Mouse (Mus musculus) megakaryocyte, embryonic 14.5 days (primary cell): ENCODE data around the gene Hmgcs1.

Experiments used
- FLI1 ChIP-seq: IDR thresholded peaks from 2 replicates; pipeline ENCODE4 v1.6.1; 2012; ENCODE audit warnings: low read length, inconsistent platforms, mixed read lengths
- GATA1 ChIP-seq: IDR thresholded peaks from 3 replicates; pipeline ENCODE4 v1.6.1; 2012; ENCODE audit warnings: mixed read lengths, low read length, inconsistent platforms, borderline replicate concordance

GRCm38 (mm10) chr13:119723368-119723767 lies 33.2 kb downstream of the Hmgcs1 start:
- TF ChIP-seq GATA1 (no peak), FLI1 (no peak)
